Mouse (Mus musculus) layer of hippocampus, adult 8-10 months (tissue): ENCODE data around the gene Alg5. TPM values are rescaled to one million over a fixed set of nuclear protein-coding genes. Genes with fewer than 3 reads are reported as not detected.

Experiments
- DNase-seq, 2 experiments: peaks; one replicate each; pipeline ENCODE4 v3.0.0; 2022; ENCODE audit warnings: low spot score in 2 of 2
- total RNA-seq, 4 experiments: library from RNA; stranded (reverse); gene quantifications; 2 replicates each; pipeline ENCODE4 v1.2.4; 2022

Gene Alg5
- total RNA-seq, 4 experiments from 2014 or later: 19.4 to 24.4 (median 21.6) TPM

GRCm38 (mm10) chr3:54791822-54792677 is 56.7 kb downstream of the Alg5 start:
- no peak for DNase-seq

- no peak for DNase-seq
Measured at GRCm38 (mm10) chr3:54793762-54794161, 58.4 kb downstream of the Alg5 start.

DNA sequence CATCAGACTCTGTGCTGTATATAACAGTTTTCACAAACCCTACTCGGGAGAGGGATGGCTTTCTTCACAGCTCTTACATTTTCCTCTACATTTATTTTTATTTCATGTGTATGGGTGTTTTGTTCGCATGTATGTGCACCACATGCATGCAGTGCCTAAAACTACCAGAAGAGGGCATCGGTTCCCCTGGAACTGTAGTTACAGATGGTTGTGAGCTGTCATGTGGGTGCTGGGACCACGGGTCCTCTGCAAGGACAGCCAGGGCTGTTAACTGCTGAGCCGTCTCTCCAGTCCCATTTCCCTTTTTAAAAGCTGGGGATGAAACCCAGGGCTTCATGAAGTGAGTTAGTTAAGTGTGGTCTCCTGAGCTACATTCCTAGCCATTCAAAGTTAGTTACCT is 60.0 kb downstream of the Alg5 start:
- DNase-seq: no peak

- DNase-seq: no peak
Measured at GRCm38 (mm10) chr3:54795806-54796205, 60.5 kb downstream of the Alg5 start.

DNA sequence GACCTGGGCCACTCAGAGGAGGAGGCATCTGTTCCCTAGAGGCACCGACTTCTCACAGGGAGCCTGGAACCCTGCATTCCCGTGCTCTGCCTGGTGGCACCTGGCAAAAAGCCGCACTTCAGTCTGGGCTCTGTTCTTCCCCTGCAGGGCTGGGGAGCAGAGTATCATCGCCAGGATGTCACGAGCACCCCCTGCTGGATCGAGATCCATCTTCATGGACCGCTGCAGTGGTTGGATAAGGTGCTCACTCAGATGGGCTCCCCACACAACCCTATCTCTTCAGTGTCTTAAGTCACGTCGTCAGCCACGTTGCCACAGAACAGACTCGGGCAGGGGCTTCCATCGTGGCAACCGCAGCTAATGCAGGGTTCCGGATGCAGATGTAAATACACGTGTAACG is 61.9 kb downstream of the Alg5 start:
- DNase-seq: peak in 1 of 2 experiments; percentile 50

Other genes starting within 250 kb of the Alg5 start
- gene Supt20, start 42.7 kb upstream of the Alg5 start, total RNA-seq: 10 to 100 TPM; 51.0 to 63.6 (median 56.1) TPM
- gene Gm21958, start 21.2 kb upstream of the Alg5 start, total RNA-seq: not detected
- 10 to 100 TPM; 30.2 to 39.8 (median 36.8) TPM for gene Exosc8, start 146 bp upstream of the Alg5 start, total RNA-seq
- 1 to 10 TPM; 8.4 to 8.6 (median 8.5) TPM for gene Smad9, start 20.0 kb downstream of the Alg5 start, total RNA-seq
- gene Rfxap, start 72.3 kb downstream of the Alg5 start, total RNA-seq: 10 to 100 TPM; 45.6 to 55.9 (median 51.4) TPM
- 10 to 100 TPM; 58.4 to 75.1 (median 68.5) TPM for gene Sertm1, start 180.3 kb downstream of the Alg5 start, total RNA-seq